Mouse (Mus musculus): ENCODE measurements at regions not wholly inside any gene's neighbourhood (a gene's known extent, or its start where the extent isn't known, plus 50 kb on each side); places are given as distances from the start of the nearest gene placed in this dataset.

GRCm38 (mm10) chr8:15271793-15272587 lies 226.1 kb upstream of the BB014433 start:
- DNase-seq (ENCODE audit: low read depth), result no peak

GRCm38 (mm10) chr8:15270290-15270689 lies 224.4 kb upstream of the BB014433 start:
- DNase-seq (ENCODE audit: low read depth), result no peak

- DNase-seq (ENCODE audit: low read depth), result no peak
Measured at GRCm38 (mm10) chr8:15244770-15245485, 199.1 kb upstream of the BB014433 start.

GRCm38 (mm10) chr8:15235410-15235809 lies 189.5 kb upstream of the BB014433 start:
- DNase-seq (ENCODE audit: low read depth), result no peak

GRCm38 (mm10) chr8:15233241-15233640 lies 187.4 kb upstream of the BB014433 start:
- no peak for DNase-seq (ENCODE audit: low read depth)

- no peak for DNase-seq (ENCODE audit: low read depth)
Measured at GRCm38 (mm10) chr8:15230217-15230616, 184.3 kb upstream of the BB014433 start.

- peak; percentile 13 for DNase-seq (ENCODE audit: low read depth)
Measured at GRCm38 (mm10) chr8:15221211-15221912, 175.5 kb upstream of the BB014433 start.

GRCm38 (mm10) chr8:15209856-15210521 lies 164.1 kb upstream of the BB014433 start:
- DNase-seq (ENCODE audit: low read depth), result no peak

GRCm38 (mm10) chr8:15201556-15201955 lies 155.7 kb upstream of the BB014433 start:
- DNase-seq (ENCODE audit: low read depth), result no peak

GRCm38 (mm10) chr8:15190708-15191107 lies 144.8 kb upstream of the BB014433 start:
- DNase-seq (ENCODE audit: low read depth), result no peak

GRCm38 (mm10) chr8:15189079-15189612 lies 143.3 kb upstream of the BB014433 start:
- no peak for DNase-seq (ENCODE audit: low read depth)

Measured in naive thymus-derived CD4-positive, alpha-beta T cell, adult 2 months (primary cell).